Mouse (Mus musculus) kidney, postnatal 36 days (tissue): ENCODE data around the gene Ssr2.

ENCODE experiments used
- DNase-seq, 2 experiments: peaks; one replicate each; pipeline ENCODE4 v3.0.0; 2021 to 2022; ENCODE audit warnings: mixed read lengths in 2 of 2

Ssr2 gene

DNA sequence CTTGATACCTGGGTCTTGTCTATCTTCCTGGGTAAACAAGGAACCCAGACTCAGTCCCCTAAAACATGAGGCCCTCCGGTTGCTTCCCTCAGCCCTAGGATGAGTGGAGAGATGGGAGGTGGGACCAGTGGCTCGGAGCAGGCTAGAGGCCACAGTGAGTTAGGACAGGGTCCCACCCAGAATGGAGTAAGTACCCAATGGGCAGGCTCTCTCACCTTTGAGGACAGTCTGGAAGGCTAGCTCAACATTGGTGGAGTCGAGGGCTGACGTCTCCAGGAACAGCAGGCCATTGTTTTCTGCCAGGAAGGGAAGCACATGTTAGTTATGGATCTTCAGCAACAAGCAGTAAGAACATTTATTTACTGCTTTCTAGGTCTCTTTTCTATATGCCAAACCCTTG lies 33.2 kb upstream of the Ssr2 start:
- no peak for DNase-seq

DNA sequence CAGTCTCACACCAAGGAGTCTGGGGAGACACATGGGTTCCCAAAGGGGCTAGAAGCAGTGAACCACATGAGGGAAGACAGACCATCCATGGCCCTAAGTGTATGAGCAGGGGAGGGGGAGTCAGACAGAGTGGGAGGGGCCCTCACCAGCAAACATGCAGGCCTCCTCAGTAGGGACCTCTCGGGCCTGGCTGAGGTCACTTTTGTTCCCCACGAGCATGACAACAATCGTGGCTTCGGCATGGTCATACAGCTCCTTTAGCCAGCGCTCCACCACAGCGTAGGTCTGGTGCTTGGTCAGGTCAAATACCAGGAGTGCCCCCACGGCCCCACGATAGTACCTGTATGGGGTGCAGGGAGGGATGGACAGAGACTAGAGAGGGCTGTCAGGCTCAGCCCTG lies 32.5 kb upstream of the Ssr2 start:
- DNase-seq = no peak

DNA sequence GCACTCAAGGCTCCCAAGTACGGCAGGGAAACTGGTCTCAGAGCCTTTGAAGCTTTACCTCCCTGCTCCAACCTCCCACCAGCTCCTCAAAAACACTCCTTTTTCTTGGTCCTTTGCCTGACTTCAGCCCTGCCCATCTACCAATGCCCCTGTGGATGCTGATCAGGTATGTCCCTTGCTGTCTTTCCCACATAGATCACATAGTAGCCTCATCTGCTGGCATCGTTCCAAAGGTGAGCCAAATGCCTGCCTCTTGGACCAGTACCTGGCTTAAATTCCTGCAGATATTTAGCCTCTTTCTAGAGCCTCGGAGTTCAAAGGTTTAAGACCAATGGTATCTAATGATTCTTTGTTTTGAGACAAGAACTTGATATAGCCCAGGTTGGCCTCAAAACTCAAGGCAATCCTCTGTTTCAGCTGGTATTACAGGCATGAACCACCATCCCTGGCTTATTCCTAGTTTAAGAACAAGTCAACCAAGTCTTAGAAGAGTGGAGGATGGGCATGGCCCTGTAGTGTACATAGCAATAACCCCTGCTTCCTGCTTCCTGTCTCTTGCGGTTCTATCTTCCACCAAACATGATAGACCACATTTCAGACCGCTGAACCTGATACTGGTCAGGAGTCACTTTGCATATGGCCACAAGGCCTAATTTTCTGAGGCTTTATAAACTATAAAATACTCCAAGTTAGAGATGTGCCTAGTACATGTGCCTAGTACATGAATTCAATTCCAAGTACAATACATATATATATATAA lies 31.8 kb upstream of the Ssr2 start:
- DNase-seq = no peak

- DNase-seq = peak; percentile 37 to 65
Observed at GRCm38 (mm10) chr3:88544514-88544913, 31.2 kb upstream of the Ssr2 start.

- DNase-seq = no peak
Observed at GRCm38 (mm10) chr3:88544955-88545591, 30.6 kb upstream of the Ssr2 start.

GRCm38 (mm10) chr3:88546674-88547418 lies 28.8 kb upstream of the Ssr2 start:
- DNase-seq = no peak

GRCm38 (mm10) chr3:88548180-88548917 lies 27.3 kb upstream of the Ssr2 start, which contains the start of gene Rab25:
Gene Rab25 (minus strand): TSS chr3:88548300.
- DNase-seq = peak; percentile 71 to 77

DNA sequence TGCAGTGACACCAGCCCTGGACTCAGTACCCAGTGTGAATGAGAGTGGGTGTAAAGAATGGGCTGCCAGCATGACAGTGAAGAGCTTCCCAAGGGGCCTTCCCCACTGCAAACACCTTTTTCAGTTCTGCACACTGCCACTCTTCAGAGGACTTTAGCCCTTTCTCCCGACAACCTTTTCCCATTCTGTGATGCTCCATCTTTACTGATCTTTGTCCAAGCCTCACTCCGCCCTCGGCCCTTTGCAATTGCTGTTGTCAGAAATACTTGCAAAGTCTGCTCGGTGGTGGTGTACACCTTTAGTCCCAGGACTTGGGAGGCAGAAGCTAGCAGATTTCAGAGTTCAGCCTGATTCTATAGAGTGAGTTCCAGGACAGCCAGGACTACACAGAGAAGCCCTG lies 24.1 kb upstream of the Ssr2 start:
- DNase-seq = peak; percentile 23 to 52

GRCm38 (mm10) chr3:88552082-88552645 lies 23.5 kb upstream of the Ssr2 start:
- DNase-seq = no peak

DNA sequence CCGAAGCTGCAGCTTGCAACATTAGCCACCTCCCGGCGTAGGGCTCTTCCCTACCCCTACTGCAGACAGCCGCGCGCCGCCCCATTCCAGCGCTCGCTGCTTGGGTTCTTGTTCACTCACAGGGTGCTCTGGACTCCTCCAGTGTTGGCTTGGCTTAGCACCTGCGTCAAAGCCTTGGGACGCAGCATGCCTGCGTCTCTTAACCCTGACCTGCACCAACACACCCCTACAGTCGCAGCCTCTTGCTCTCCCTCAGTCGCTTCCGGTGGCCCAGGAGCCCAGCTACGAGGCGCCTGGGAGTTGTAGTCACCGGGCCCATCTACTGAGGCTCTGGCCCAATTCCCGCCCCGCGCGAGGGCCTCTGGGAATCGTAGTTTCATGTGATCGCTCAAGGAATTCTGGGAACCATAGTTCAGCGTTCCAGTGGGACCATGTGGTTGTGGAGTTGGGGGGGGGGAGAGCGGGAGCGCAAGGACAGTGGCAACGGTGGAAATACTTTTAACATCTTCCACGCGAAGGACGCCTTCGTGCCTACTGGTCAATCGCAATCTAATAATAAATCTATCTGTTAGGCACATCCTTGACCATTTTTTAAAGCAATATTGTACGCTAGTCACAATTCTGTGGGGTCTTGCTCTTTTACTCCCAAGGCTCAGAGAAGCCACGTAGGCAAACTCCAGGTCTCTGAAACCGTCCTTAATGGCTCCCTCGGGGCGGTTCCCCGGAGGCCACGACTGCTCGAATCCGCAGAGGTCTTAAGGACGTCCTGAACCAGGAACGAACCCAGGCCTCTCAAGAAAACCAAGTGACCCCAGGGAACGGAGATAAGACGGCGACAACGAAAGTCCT lies 22.8 kb upstream of the Ssr2 start, which contains the start of gene Lamtor2:
TSS of gene Lamtor2 (minus strand) at position 399 of the 849 bp plus-strand sequence.
- DNase-seq = peak; percentile 99

DNA sequence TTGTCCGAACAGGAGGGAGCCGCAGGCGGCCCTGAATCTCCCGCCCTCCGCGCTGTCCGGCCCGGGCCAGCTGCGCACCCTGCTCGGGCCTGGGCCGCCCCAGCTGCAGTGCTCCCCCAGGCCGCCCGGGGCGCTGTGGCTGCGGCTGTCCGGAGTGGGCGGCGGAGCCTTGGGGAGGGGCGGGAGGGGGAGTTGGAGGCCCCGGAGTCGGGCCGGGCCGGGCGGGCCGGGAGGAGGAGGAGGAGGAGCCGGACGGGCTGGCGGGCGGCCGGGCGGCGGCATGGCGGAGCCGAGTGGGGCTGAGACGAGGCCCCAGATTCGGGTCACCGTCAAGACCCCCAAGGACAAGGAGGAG lies 22.2 kb upstream of the Ssr2 start, which contains the start of gene Ubqln4:
TSS of gene Ubqln4 (plus strand) at position 234 of the 355 bp plus-strand sequence.
- peak; percentile 90 to 95 for DNase-seq

DNA sequence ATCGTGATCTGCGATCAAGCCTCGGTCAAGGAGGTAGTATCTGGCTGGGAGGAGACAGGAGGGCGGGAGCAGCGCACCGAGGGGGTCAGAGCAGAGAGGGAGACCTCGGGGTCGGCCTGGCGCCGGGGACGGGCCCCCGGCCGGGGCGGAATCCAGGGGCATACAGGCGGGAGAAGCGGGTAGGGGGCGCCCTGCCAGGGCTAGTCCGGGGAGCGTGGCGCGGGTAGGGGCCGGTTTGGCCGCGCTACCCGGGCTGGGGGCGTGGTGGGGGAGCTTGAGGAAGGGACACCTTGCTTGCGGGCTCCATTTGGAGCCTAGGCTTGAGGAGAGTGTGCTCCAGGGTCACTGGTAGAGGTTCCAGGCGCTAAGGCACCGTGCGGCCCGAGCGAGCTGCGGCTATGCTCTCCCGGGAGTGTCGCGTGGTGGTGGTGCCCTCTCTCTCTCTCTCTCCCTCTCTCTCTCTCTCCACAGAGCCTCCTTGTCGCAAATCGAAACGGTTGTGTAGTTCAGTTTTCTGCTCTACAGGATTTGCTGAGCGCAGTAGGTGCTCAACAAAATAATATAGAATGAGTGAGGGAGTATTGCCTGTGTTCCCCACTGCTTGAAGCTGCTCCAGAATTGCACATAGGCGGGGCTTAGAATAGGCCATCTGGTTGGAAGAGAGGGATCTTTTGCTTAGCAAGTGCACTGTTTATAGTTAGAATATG lies 21.6 kb upstream of the Ssr2 start:
- DNase-seq = peak; percentile 25 to 68

DNA sequence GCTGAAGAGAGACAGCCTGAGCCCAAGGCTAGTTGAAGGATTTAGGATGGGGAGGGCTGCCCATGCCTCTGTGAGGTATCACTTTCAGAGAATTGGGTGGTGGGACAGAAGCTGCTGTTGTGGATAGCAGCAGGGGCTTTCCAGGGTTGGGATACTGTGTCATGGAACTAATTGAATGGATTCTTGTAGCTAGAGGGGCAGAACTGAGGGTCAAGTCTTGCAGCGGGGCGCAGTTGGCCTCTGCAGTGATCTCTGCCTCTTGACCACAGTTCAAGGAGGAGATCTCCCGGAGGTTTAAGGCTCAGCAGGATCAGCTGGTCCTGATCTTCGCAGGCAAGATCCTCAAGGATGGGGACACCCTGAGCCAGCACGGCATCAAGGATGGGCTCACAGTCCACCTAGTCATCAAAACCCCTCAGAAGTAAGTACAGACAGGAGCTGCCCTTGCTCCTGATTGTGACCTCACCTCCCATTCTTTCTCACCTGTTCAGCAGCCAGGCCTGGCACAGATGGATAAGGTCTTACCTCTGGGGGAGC lies 20.5 kb upstream of the Ssr2 start:
- DNase-seq = no peak

GRCm38 (mm10) chr3:88555731-88556130 lies 19.9 kb upstream of the Ssr2 start:
- DNase-seq = no peak

GRCm38 (mm10) chr3:88556616-88557015 lies 19.1 kb upstream of the Ssr2 start:
- no peak for DNase-seq

- no peak for DNase-seq
Observed at GRCm38 (mm10) chr3:88559596-88559995, 16.1 kb upstream of the Ssr2 start.

DNA sequence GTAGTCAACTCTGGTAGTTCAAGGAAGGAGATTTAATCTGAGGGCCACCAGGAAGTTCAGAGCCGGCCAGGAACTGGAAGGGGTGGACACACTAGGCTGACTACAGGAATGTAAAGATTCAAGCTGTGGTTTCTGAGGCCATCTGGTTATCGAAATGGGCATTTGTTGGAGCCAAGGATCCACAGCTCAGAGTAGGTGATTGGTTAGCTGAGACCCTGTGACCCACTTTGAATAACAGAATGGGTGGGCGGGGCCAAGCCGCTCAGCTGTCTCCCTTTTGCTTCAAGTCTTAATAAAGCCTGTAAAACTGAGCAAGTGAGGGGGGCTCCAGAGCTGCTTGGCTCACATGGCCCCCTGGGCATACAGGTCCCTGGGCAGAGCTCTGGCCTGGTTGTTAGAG lies 13.7 kb upstream of the Ssr2 start:
- DNase-seq = peak; percentile 49 to 66

GRCm38 (mm10) chr3:88563442-88563841 lies 12.2 kb upstream of the Ssr2 start:
- no peak for DNase-seq

- DNase-seq = no peak
Observed at GRCm38 (mm10) chr3:88563966-88564365, 11.7 kb upstream of the Ssr2 start.

- no peak for DNase-seq
Observed at GRCm38 (mm10) chr3:88566116-88566515, 9.6 kb upstream of the Ssr2 start.
